Mouse (Mus musculus) adrenal gland, postnatal 36 days (tissue): ENCODE results near the gene Ppm1l. TPM values are rescaled to one million over a fixed set of nuclear protein-coding genes. Genes with fewer than 3 reads are reported as not detected.

Experiments used
- DNase-seq, 2 experiments: peaks; one replicate each; pipeline ENCODE4 v3.0.0; 2021; ENCODE audit warnings: mixed read lengths in 1 of 2
- total RNA-seq, 2 experiments: library from RNA; stranded (reverse); gene quantifications; 2 replicates each; pipeline ENCODE4 v1.2.3; 2021

Gene Ppm1l
- total RNA-seq, 2 experiments from 2014 or later, result 13.5 to 15.9 TPM

DNA sequence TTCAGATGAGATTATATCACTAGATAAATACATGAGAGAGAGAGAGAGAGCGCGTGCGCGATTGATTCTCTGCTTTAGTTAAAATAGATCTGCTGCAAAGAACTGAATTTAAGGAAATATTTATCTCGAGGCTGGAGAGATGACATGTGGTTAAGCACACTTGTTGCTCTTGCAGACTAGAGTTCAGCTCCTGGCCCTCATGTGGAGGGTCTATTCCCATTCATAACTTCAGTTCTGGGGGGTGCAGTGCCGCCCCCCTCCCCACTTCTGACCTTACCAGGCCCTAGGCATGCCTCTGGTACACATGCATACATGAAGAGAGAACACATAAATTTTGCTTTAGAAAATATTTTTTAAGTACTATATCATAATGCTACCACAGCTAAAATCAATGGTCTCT, 280.6 kb downstream of the Ppm1l start:
- DNase-seq, result no peak

- no peak for DNase-seq
Measured at GRCm38 (mm10) chr3:69597816-69598215, 281.2 kb downstream of the Ppm1l start.

DNA sequence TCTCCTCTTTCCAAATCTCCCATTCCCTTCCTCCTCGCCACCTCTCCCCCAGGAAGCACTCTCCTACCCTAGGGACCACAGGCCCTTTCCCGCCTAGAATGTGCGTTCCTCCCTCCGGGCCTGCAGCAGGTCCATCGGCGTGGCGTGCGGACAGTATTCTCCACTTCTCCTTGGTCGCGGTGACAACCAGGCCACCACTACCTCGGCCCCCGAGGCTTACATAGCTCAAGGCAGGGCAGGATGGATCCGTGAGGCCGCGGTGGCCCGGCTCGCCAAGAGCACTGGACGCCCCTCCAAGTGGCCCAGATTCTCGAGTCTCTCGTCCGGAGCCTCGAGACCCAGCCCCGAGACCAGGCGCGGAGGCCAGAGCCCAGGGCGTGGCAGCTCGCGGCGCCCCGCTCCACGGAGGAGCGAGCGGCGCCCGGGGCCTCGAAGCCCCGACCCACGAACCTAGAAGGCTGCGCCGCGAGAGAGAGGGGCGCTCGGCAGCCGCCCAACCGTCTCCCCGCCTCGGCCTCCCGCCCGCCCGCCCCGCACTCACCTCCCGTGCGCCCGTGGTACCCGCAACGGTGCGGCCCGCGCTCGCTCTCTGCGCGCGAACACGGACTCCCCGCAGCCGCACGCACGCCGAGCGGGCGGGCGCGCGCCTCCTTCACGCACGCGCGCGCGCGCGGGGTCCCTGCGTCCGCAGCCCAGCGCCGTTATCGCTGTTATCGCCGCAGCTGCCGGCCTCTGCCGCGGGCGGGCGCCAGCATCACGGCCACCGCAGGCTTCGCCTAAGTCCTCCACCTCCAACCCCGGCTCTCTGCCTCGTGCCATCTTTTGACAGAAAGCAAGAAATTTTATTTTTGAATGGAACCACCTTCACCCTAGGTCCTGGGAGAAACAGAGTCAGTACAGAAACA, 281.9 kb downstream of the Ppm1l start, which contains the start of gene B3galnt1:
Gene B3galnt1, minus strand, starts transcription at position 700 of the 905 bp plus-strand sequence.
- DNase-seq, result peak; percentile 78 to 82

- peak in 1 of 2 experiments; percentile 26 for DNase-seq
Measured at GRCm38 (mm10) chr3:69599166-69599500, 282.5 kb downstream of the Ppm1l start.

DNA sequence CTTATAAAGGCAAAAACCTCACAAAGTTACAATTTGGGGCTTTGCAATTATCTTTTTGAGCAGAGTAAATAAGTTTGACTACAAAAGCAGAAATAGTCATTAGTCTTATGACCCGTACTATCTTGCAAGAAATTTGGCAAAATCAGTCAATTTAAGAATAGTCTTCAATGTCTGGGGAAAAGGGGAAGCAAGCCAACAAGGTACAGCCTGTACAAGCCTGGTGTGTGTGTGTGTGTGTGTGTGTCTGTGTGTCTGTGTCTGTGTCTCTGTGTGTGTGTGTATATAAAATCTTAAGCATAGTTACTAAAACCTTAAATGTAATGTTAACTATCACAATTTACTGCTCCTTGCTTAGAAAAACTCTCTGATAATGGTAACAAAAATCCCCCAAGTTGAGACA, 290.3 kb downstream of the Ppm1l start:
- DNase-seq, result no peak

GRCm38 (mm10) chr3:69607468-69607867, 290.8 kb downstream of the Ppm1l start:
- no peak for DNase-seq

DNA sequence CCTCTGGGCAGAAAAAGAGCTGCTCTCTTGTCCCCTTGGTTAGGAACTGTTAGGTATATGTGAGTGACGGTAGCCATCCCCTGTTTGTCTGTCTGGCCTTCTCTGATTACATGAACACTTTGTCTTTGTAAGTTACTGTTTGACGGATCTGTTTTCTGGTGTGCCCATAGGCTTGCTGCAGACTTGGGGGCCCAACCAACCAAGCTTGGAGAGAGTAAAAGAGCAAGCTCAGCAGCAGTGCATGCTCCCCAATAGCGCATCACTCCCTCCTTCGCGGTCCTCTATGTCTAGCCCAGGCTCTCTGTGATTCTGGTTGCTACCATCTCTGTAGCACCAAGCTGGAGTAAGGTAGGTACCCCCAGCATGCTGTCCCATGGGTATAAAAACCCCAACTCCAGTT, 291.2 kb downstream of the Ppm1l start:
- DNase-seq, result no peak

Other genes starting within 250 kb of the Ppm1l start
- gene Kpna4, start 189.7 kb upstream of the Ppm1l start, total RNA-seq, result 10 to 100 TPM; 64.1 to 71.1 TPM
- not detected for gene Arl14, start 94.4 kb upstream of the Ppm1l start, total RNA-seq